Mouse (Mus musculus) midbrain, embryonic 14.5 days (tissue): ENCODE measurements at regions not wholly inside any gene's neighbourhood (a gene's known extent, or its start where the extent isn't known, plus 50 kb on each side); places are given as distances from the start of the nearest gene placed in this dataset.
"Not testable (repeated sequence)": the region's sequence is repeated elsewhere in the genome, so short reads cannot be mapped to it uniquely, and the experiment has no call there.

Experiments
- ATAC-seq: fragments of 200-750 bp; cut with Nextera tagmentation; 2 replicates; pipeline ENCODE4 v1.8.0; 2017; ENCODE audit warnings: moderate number of reproducible peaks, moderate library complexity; ENCODE audit not compliant: low FRiP score, low TSS enrichment
- DNase-seq: peaks from one replicate; pipeline ENCODE4 v3.0.0-alpha.2; 2015
- H3K27ac ChIP-seq: fragments of 300-500 bp; sonication (generic); replicated peaks from 2 replicates; pipeline ENCODE4 v1.5.1; 2014; ENCODE audit warnings: mild to moderate bottlenecking, low read depth, low read length, moderate library complexity
- H3K27me3 ChIP-seq: fragments of 300-500 bp; sonication (generic); 2 replicates; pipeline ENCODE4 v1.6.1; 2014; ENCODE audit warnings: low read length, control low read depth, mixed read lengths; ENCODE audit not compliant: control insufficient read depth, insufficient read depth
- H3K36me3 ChIP-seq: fragments of 300-500 bp; sonication (generic); 2 replicates; pipeline ENCODE4 v1.6.1; 2014; ENCODE audit warnings: low read length, control low read depth; ENCODE audit not compliant: control insufficient read depth, insufficient read depth
- H3K4me1 ChIP-seq: fragments of 300-500 bp; sonication (generic); 2 replicates; pipeline ENCODE4 v1.6.1; 2014; ENCODE audit warnings: mild to moderate bottlenecking, antibody characterized with exemption, low read length, control low read depth; ENCODE audit not compliant: control insufficient read depth, insufficient read depth
- H3K4me2 ChIP-seq: fragments of 300-500 bp; sonication (generic); 2 replicates; pipeline ENCODE4 v1.6.1; 2014; ENCODE audit warnings: mild to moderate bottlenecking, low read length, moderate library complexity
- H3K4me3 ChIP-seq: fragments of 300-500 bp; sonication (generic); replicated peaks from 2 replicates; pipeline ENCODE4 v1.5.1; 2014; ENCODE audit warnings: low read depth, low read length
- H3K9ac ChIP-seq: fragments of 300-500 bp; sonication (generic); replicated peaks from 2 replicates; pipeline ENCODE4 v1.6.1; 2014; ENCODE audit warnings: mild to moderate bottlenecking, low read length, moderate library complexity
- H3K9me3 ChIP-seq: fragments of 300-500 bp; sonication (generic); 2 replicates; pipeline ENCODE4 v1.6.1; 2016; ENCODE audit warnings: low read length, control low read depth, mixed read lengths; ENCODE audit not compliant: control insufficient read depth
- WGBS: fragments of 180-500 bp; shearing (Covaris S2); extraction: QIAGEN DNeasy Blood & Tissue Kit; methylation state at CpG from one replicate; pipeline ENCODE4 v1.1.7; 2014; 5-methylcytosine and 5-hydroxymethylcytosine counted together

DNA sequence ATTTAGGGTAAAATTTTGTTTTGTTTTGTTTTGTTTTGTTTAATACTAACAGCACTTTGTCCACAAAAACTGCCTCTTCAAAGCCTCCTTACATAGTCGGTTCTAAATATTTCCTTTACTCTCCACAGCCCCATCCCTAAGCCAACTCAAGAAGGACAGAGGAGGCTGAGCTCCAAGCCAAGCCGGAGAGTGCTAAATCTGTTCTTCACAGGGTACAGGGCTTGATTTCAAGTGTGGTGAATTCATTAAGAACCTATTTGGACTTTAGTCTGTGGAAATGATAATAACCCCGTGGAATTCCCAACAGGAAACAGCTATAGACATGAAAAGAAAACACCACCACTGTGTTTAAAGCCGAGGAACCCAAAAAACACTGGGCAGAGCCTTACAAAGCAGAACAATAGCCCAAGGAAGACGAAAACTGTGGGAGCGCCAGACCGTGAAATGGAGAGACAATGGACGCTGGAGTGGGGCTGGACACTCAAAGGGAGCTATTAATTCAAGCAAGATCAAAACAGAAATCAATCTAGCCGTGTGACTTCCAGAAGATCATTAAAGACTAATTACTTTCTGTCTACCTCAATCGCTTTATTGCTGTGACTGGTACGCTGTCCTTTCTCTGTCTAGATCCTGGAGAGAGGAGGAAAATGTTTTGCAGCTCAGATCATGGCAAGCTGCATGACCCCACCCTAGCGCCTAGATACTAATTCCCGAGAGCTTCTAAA lies 194.7 kb downstream of the Trmt11 start:
- peak overlapping the region; percentile 49 for H3K4me2 ChIP-seq
- peak; percentile 78 for ATAC-seq
- H3K9me3 ChIP-seq: no peaks in the 10 kb centered on the region
- peaks cover 19% of the 10 kb centered on the region; the same call in 1 of the 2 replicates for H3K27me3 ChIP-seq
- H3K36me3 ChIP-seq: no peaks in the 10 kb centered on the region
- peak overlapping the region; percentile 7; the same call in 1 of the 2 replicates for H3K4me3 ChIP-seq
- H3K4me1 ChIP-seq: peaks cover 7% of the 10 kb centered on the region; the same call in 1 of the 2 replicates
- 2% methylated on average over 13 of the region's 13 CpGs for WGBS
- H3K9ac ChIP-seq: peak overlapping the region; percentile 7; the same call in 1 of the 2 replicates
- peak overlapping the region; percentile 49; the same call in 1 of the 2 replicates for H3K27ac ChIP-seq
- peak; percentile 69 for DNase-seq

GRCm38 (mm10) chr10:30370542-30370941 lies 170.2 kb upstream of the Cenpw start:
- Histone ChIP-seq H3K9ac (no peak overlapping the region), H3K4me3 (no peak overlapping the region), H3K4me2 (no peak overlapping the region), H3K27ac (no peak overlapping the region), H3K4me1 (no peaks in the 10 kb centered on the region), H3K27me3 (no peaks in the 10 kb centered on the region), H3K36me3 (no peaks in the 10 kb centered on the region), H3K9me3 (no peaks in the 10 kb centered on the region)
- 13% methylated on average over 1 of the region's 1 CpGs for WGBS
- no peak for DNase-seq
- ATAC-seq: no peak

DNA sequence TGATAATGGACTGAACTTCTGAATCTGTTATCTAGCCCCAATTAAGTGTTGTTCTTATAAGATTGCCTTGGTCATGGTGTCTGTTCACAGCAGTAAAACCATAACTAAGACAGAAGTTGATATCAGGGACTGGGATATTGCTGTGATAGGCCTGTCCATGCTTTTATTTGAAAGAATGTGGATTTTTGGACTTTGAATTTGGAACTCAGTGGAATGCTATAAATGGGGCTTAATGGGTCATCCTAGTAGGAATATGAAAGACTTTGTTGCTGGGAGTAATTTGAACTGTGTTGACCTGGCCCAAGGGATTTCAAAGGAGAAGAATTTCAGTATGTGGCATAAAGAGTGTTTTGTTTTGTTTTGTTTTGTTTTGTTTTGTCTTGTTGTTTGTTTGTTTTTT lies 160.5 kb upstream of the Cenpw start:
- not testable (repeated sequence) for H3K4me2 ChIP-seq, H3K9ac ChIP-seq, H3K36me3 ChIP-seq, ATAC-seq, H3K4me1 ChIP-seq, H3K27ac ChIP-seq, DNase-seq, H3K27me3 ChIP-seq, H3K4me3 ChIP-seq, H3K9me3 ChIP-seq

DNA sequence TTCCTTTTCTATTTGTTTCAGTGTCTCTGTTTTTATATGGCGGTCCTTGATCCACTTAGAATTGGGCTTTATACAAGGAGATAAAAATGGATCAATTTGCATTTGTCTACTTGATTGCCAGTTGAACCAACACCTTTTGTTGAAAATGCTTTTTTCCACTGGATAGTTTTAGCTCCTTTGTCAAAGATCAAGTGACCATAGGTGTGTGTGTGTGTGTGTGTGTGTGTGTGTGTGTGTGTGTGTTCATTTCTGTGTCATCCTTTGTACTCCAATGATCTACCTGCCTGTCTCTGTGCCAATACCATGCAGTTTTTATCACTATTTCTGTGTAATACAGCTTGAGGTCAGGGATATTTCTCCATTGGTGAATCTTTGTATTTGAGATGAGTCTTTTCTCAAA lies 158.7 kb upstream of the Cenpw start:
- Histone ChIP-seq H3K36me3 (no peaks in the 10 kb centered on the region), H3K27ac (no peak overlapping the region), H3K4me2 (no peak overlapping the region), H3K4me1 (no peaks in the 10 kb centered on the region), H3K27me3 (no peaks in the 10 kb centered on the region), H3K9me3 (no peaks in the 10 kb centered on the region), H3K9ac (no peak overlapping the region), H3K4me3 (no peak overlapping the region)
- DNase-seq: no peak
- WGBS: 98% methylated on average over 1 of the region's 1 CpGs
- no peak for ATAC-seq

DNA sequence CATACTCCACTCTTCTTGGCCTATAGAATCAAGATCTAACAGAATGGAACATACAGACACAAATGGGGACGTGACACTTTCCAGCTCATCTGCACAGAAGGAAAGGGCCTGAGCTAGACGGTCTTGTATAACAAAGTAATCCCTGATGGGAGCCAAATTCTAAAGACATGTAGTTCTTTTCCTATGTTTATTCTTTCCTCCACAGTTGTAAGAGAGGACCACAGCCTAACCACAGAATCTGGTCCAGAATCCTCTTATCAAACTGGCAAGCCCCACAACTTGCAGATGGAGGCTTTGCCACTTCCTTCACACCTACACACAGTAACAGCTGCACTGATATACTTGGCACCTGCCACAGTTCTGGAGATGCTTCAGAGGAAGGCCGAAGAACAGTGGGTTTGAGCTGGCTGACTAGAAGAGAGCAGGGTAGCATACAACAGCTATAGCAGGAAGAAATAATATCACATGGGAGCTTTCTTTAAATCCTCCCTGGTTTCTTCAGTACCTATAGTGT lies 142.7 kb upstream of the Cenpw start:
- Histone ChIP-seq H3K9me3 (no peaks in the 10 kb centered on the region), H3K4me2 (no peak overlapping the region), H3K27me3 (no peaks in the 10 kb centered on the region), H3K9ac (no peak overlapping the region), H3K27ac (no peak overlapping the region), H3K4me1 (no peaks in the 10 kb centered on the region), H3K36me3 (no peaks in the 10 kb centered on the region), H3K4me3 (no peak overlapping the region)
- ATAC-seq (no peak), DNase-seq (no peak)
- 79% methylated on average over 3 of the region's 3 CpGs for WGBS

GRCm38 (mm10) chr10:30328334-30329014 lies 128.1 kb upstream of the Cenpw start:
- WGBS: 38% methylated on average over 10 of the region's 10 CpGs
- H3K4me3 ChIP-seq: no peak overlapping the region
- H3K9ac ChIP-seq: no peak overlapping the region
- DNase-seq (peak; percentile 26), ATAC-seq (peak; percentile 28; the same call in 1 of the 2 replicates)
- peaks cover 11% of the 10 kb centered on the region for H3K4me1 ChIP-seq
- no peak overlapping the region for H3K27ac ChIP-seq
- H3K36me3 ChIP-seq: no peaks in the 10 kb centered on the region
- H3K27me3 ChIP-seq: no peaks in the 10 kb centered on the region
- H3K9me3 ChIP-seq: no peaks in the 10 kb centered on the region
- H3K4me2 ChIP-seq: no peak overlapping the region

GRCm38 (mm10) chr10:30327849-30328248 lies 127.5 kb upstream of the Cenpw start:
- H3K4me2 ChIP-seq: no peak overlapping the region
- H3K9me3 ChIP-seq: no peaks in the 10 kb centered on the region
- H3K4me1 ChIP-seq: peaks cover 11% of the 10 kb centered on the region
- H3K27me3 ChIP-seq: no peaks in the 10 kb centered on the region
- H3K9ac ChIP-seq: no peak overlapping the region
- DNase-seq: peak; percentile 46
- no peak overlapping the region for H3K4me3 ChIP-seq
- 17% methylated on average over 8 of the region's 8 CpGs for WGBS
- ATAC-seq: peak; percentile 57; the same call in 1 of the 2 replicates
- no peaks in the 10 kb centered on the region for H3K36me3 ChIP-seq
- no peak overlapping the region for H3K27ac ChIP-seq

DNA sequence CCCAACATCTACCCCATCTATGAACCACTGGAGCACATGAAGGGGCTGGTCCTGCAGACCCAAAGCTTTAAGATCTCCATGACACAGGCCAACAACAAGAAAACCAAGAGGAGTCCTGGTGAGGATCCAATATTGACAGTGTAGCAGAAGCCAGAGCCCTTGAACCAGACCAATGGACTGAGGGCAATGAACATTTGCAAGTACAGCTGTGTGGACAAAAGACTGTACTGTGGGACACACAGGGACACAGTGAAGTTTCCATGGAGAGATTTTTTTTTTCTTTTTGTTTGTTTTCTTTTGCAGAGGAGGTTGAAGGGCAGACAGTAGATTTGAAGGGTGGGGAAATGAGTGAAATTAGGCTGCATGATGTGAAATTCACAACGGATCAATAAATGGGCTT lies 126.5 kb upstream of the Cenpw start:
- Histone ChIP-seq H3K27me3 (no peaks in the 10 kb centered on the region), H3K4me3 (no peak overlapping the region), H3K9ac (no peak overlapping the region), H3K9me3 (no peaks in the 10 kb centered on the region), H3K4me2 (no peak overlapping the region), H3K36me3 (no peaks in the 10 kb centered on the region), H3K4me1 (peaks cover 11% of the 10 kb centered on the region), H3K27ac (no peak overlapping the region)
- no peak for ATAC-seq
- no peak for DNase-seq
- WGBS: 78% methylated on average over 1 of the region's 1 CpGs
